Mouse (Mus musculus): ENCODE measurements around the gene Zscan18. TPM values are rescaled to one million over a fixed set of nuclear protein-coding genes. Genes with fewer than 3 reads are reported as not detected.

Gene Zscan18
- polyA plus RNA-seq, 1 experiment from 2014 or later: 18.6 TPM

DNA sequence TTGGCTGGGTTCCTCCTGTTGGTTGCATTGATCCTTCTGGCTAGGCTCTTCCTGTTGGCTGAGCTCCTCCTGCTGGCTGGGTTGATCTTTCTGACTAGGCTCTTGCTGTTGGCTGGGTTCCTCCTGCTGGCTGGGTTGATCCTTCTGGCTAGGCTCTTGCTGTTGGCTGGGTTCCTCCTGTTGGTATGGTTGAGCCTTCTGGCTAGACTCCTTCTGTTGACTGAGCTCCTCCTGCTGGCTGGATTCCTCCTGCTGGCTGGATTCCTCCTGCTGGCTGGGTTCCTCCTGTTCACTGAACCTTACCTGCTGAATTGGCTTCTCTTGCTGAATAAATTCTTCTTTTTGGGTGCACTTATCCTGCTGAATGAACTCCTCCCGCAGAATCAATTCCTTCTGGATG is 28.8 kb downstream of the Zscan18 start:
- Histone ChIP-seq H3K9me3 (replicated peaks; ENCODE audit: control insufficient read depth, low read length) (no peaks in the 10 kb centered on the region), H3K4me3 (ENCODE audit: low read depth, low read length) (no peak overlapping the region), H3K9ac (replicated peaks; ENCODE audit: low read length) (no peak overlapping the region), H3K4me1 (ENCODE audit: control insufficient read depth, insufficient read depth, low read length) (no peaks in the 10 kb centered on the region; the same call in 1 of the 2 replicates), H3K4me2 (ENCODE audit: low read depth, low read length) (no peak overlapping the region), H3K27ac (replicated peaks; ENCODE audit: low read depth, low read length) (no peak overlapping the region), H3K27me3 (ENCODE audit: control insufficient read depth, insufficient read depth, low read length) (no peaks in the 10 kb centered on the region), H3K36me3 (replicated peaks; ENCODE audit: control insufficient read depth, insufficient read depth, low read depth, low read length) (peaks cover 9% of the 10 kb centered on the region)
- WGBS: 94% methylated on average over 1 of the region's 1 CpGs
- ATAC-seq (replicated peaks; ENCODE audit: insufficient number of reproducible peaks, low FRiP score, low TSS enrichment, low read depth): no peak
- DNase-seq (ENCODE audit: low spot score): no peak

DNA sequence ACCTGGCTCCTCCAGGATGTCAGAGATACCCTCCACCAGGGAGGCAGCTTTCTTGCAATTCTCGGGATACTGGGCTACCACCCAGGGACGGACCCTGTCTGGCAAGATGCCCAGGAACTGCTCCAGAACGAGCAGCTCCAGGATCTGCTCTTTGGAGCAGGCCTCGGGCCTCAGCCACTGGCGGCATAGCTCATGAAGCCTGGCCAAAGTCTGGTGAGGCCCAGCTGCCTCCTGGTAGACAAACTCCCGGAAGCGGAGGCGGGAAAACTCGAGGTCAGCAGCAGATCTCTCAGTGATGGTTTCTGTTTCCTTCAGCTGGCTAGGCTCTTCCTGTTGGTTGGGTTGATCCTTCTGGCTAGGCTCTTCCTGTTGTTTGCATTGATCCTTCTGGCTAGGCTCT is 29.3 kb downstream of the Zscan18 start:
- H3K36me3 ChIP-seq (replicated peaks; ENCODE audit: control insufficient read depth, insufficient read depth, low read depth, low read length): peaks cover 9% of the 10 kb centered on the region
- H3K9ac ChIP-seq (replicated peaks; ENCODE audit: low read length): no peak overlapping the region
- no peak for DNase-seq (ENCODE audit: low spot score)
- H3K9me3 ChIP-seq (replicated peaks; ENCODE audit: control insufficient read depth, low read length): no peaks in the 10 kb centered on the region
- 94% methylated on average over 9 of the region's 9 CpGs for WGBS
- no peak overlapping the region for H3K27ac ChIP-seq (replicated peaks; ENCODE audit: low read depth, low read length)
- no peaks in the 10 kb centered on the region for H3K27me3 ChIP-seq (ENCODE audit: control insufficient read depth, insufficient read depth, low read length)
- H3K4me1 ChIP-seq (ENCODE audit: control insufficient read depth, insufficient read depth, low read length): no peaks in the 10 kb centered on the region
- ATAC-seq (replicated peaks; ENCODE audit: insufficient number of reproducible peaks, low FRiP score, low TSS enrichment, low read depth): no peak
- H3K4me2 ChIP-seq (ENCODE audit: low read depth, low read length): no peak overlapping the region
- no peak overlapping the region for H3K4me3 ChIP-seq (ENCODE audit: low read depth, low read length)

DNA sequence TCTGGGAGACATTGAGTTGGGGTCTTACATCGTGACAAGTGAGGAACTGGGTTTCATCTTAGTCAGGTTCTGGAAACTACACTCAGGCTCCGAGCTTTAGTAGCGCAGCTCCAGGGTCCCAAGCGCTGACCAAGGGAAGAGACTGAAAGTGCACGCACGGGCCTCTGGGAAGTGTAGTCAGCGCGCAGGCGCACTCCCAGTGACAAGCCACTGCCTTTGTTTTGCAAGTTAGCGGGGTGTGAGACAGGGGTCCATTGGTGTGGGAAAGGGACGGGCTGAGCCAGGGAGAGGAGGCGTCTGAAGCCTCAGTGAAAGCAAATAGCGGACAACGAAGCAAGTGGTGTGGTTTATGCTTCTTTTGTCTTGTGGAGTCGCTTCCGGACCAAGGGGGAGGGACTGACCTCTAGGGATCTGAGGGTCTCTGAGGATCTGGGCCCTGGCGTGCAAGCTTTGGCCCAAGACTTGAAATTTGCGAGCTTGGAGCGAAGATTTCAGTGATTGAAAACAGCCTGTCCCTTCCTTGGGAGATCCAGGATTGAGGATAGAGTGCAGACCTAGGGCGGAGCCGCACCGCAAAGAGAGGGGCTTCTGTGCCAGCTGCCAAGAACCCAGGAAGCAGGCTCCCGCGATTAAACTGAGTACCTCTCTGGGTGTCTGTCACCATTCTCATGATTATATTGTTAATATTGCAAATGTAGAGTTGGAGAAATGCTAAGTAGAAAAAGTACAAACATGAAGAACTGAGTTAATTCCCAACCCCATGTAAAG is 53.8 kb downstream of the Zscan18 start:
- no peak overlapping the region for H3K9ac ChIP-seq (replicated peaks; ENCODE audit: low read length)
- no peaks in the 10 kb centered on the region for H3K9me3 ChIP-seq (replicated peaks; ENCODE audit: control insufficient read depth, low read length)
- no peaks in the 10 kb centered on the region for H3K4me1 ChIP-seq (ENCODE audit: control insufficient read depth, insufficient read depth, low read length)
- peak; percentile 2 for DNase-seq (ENCODE audit: low spot score)
- peak; percentile 48; the same call in 1 of the 2 replicates for ATAC-seq (replicated peaks; ENCODE audit: insufficient number of reproducible peaks, low FRiP score, low TSS enrichment, low read depth)
- H3K4me3 ChIP-seq (ENCODE audit: low read depth, low read length): no peak overlapping the region
- H3K27me3 ChIP-seq (ENCODE audit: control insufficient read depth, insufficient read depth, low read length): no peaks in the 10 kb centered on the region
- 72% methylated on average over 24 of the region's 24 CpGs for WGBS
- no peak overlapping the region for H3K27ac ChIP-seq (replicated peaks; ENCODE audit: low read depth, low read length)
- 0 out of 2 replicates have a peak overlapping the region, but pooled peaks have one; percentile 10 for H3K4me2 ChIP-seq (ENCODE audit: low read depth, low read length)
- no peaks in the 10 kb centered on the region for H3K36me3 ChIP-seq (replicated peaks; ENCODE audit: control insufficient read depth, insufficient read depth, low read depth, low read length)

DNA sequence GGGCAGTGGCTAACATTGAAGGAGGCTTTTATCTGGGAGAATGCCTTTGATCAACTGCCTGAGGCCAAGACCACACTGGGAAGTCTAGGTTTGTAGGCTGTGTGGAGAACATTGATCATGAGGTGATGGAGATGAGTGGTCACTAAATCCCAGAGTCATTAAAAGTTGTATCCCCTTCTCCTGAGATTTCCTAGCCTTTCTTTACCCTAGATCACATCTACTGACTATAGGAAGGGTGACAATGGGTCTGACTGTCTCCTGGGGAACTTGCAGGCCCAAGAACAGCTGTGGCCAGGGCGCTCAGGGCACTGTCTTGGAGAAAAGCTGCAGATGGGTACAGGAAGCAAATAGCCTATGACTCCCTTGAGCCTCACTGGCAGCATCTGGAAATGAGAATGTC is 68.5 kb downstream of the Zscan18 start, which contains the start of gene Vmn2r56:
Gene Vmn2r56 (minus strand): TSS at position 101 of the 400 bp plus-strand sequence.
- no peak within 1 kb of the TSS for H3K4me3 ChIP-seq (ENCODE audit: low read depth, low read length)
- H3K9ac ChIP-seq (replicated peaks; ENCODE audit: low read length): no peak within 1 kb of the TSS
- ATAC-seq (replicated peaks; ENCODE audit: insufficient number of reproducible peaks, low FRiP score, low TSS enrichment, low read depth) (no peak), DNase-seq (ENCODE audit: low spot score) (no peak)
- 57% methylated on average over 1 of the region's 1 CpGs for WGBS
- H3K9me3 ChIP-seq (replicated peaks; ENCODE audit: control insufficient read depth, low read length): no peaks in the 10 kb centered on the region; the same call in 1 of the 2 replicates
- no peak within 1 kb of the TSS for H3K4me2 ChIP-seq (ENCODE audit: low read depth, low read length)
- no peak within 1 kb of the TSS for H3K27ac ChIP-seq (replicated peaks; ENCODE audit: low read depth, low read length)
- H3K27me3 ChIP-seq (ENCODE audit: control insufficient read depth, insufficient read depth, low read length): no peaks in the 10 kb centered on the region
- no peaks in the 10 kb centered on the region for H3K4me1 ChIP-seq (ENCODE audit: control insufficient read depth, insufficient read depth, low read length)
- no peaks in the 10 kb centered on the region for H3K36me3 ChIP-seq (replicated peaks; ENCODE audit: control insufficient read depth, insufficient read depth, low read depth, low read length)

Other genes starting within 250 kb of the Zscan18 start
- not detected in 2 replicates for gene Vmn2r53, start 194.8 kb downstream of the Zscan18 start, polyA plus RNA-seq (2014; fragmentation: Nextera tagmentation; extraction: Ambion mirVana)
- not detected in 2 replicates for gene Vmn2r54, start 163.3 kb downstream of the Zscan18 start, polyA plus RNA-seq (2014; fragmentation: Nextera tagmentation; extraction: Ambion mirVana)
- gene Vmn2r55, start 118.6 kb downstream of the Zscan18 start, polyA plus RNA-seq (2014; fragmentation: Nextera tagmentation; extraction: Ambion mirVana): not detected in 2 replicates
- gene Vmn2r56, start 68.6 kb downstream of the Zscan18 start, polyA plus RNA-seq (2014; fragmentation: Nextera tagmentation; extraction: Ambion mirVana): not detected in 2 replicates
- gene Zfp329, start 15.2 kb upstream of the Zscan18 start, polyA plus RNA-seq (2014; fragmentation: Nextera tagmentation; extraction: Ambion mirVana): 15.9 and 18.6 TPM in 2 replicates
- 37.6 and 39.0 TPM in 2 replicates for gene Zfp110, start 31.1 kb upstream of the Zscan18 start, polyA plus RNA-seq (2014; fragmentation: Nextera tagmentation; extraction: Ambion mirVana)
- gene Zfp128, start 77.5 kb upstream of the Zscan18 start, polyA plus RNA-seq (2014; fragmentation: Nextera tagmentation; extraction: Ambion mirVana): 6.5 and 6.9 TPM in 2 replicates
- gene Zscan22, start 94.2 kb upstream of the Zscan18 start, polyA plus RNA-seq (2014; fragmentation: Nextera tagmentation; extraction: Ambion mirVana): 26.4 and 27.5 TPM in 2 replicates
- 950 and 1,039 TPM in 2 replicates for gene Rps5, start 118.7 kb upstream of the Zscan18 start, polyA plus RNA-seq (2014; fragmentation: Nextera tagmentation; extraction: Ambion mirVana)
- gene Rnf225, start 123.8 kb upstream of the Zscan18 start, polyA plus RNA-seq (2014; fragmentation: Nextera tagmentation; extraction: Ambion mirVana): 0.56 and 0.69 TPM in 2 replicates
- gene Zfp324, start 162.2 kb upstream of the Zscan18 start, polyA plus RNA-seq (2014; fragmentation: Nextera tagmentation; extraction: Ambion mirVana): 7.9 and 8.9 TPM in 2 replicates
- gene Zfp446, start 174.2 kb upstream of the Zscan18 start, polyA plus RNA-seq (2014; fragmentation: Nextera tagmentation; extraction: Ambion mirVana): 5.9 and 6.6 TPM in 2 replicates
- not detected in 2 replicates for gene Slc27a5, start 194.6 kb upstream of the Zscan18 start, polyA plus RNA-seq (2014; fragmentation: Nextera tagmentation; extraction: Ambion mirVana)
- 525 and 526 TPM in 2 replicates for gene Trim28, start 195.5 kb upstream of the Zscan18 start, polyA plus RNA-seq (2014; fragmentation: Nextera tagmentation; extraction: Ambion mirVana)
- 22.6 and 22.9 TPM in 2 replicates for gene Zbtb45, start 206.4 kb upstream of the Zscan18 start, polyA plus RNA-seq (2014; fragmentation: Nextera tagmentation; extraction: Ambion mirVana)
- gene Chmp2a, start 231.2 kb upstream of the Zscan18 start, polyA plus RNA-seq (2014; fragmentation: Nextera tagmentation; extraction: Ambion mirVana): 107 and 116 TPM in 2 replicates
- 172 and 177 TPM in 2 replicates for gene Ube2m, start 234.6 kb upstream of the Zscan18 start, polyA plus RNA-seq (2014; fragmentation: Nextera tagmentation; extraction: Ambion mirVana)